20 mouse cellular contexts compared by ENCODE assay signal in genomic region chr11:118629718-118630117, GRCm38 (mm10).
DNase-seq lines count a peak whose midpoint lies in the region; ATAC-seq lines count a peak whose summit lies in the region.
"Had no signal": no experiment of that assay in that cellular context is flagged by ENCODE, and none has a peak within 500 bp of the region (broad histone marks: within the 10 kb centered on the region; RNA-seq: fewer than 3 reads in every experiment).

No protein-coding gene starts in this region.

- H3K4me2 ChIP-seq in forebrain, embryonic 14.5 days (ENCODE audit: low read length): no peak overlapping the region
- H3K4me2 ChIP-seq: forebrain, embryonic 13.5 days; heart, embryonic 13.5 days; hindbrain, embryonic 12.5 days had no signal

- H3K4me3 ChIP-seq in forebrain, embryonic 14.5 days (ENCODE audit: low read depth, low read length): no peak overlapping the region
- H3K4me3 ChIP-seq: embryonic facial prominence, embryonic 10.5 days; forebrain, embryonic 13.5 days; heart, embryonic 13.5 days; hindbrain, embryonic 12.5 days had no signal

- H3K4me1 ChIP-seq in forebrain, embryonic 14.5 days (ENCODE audit: control insufficient read depth, insufficient read depth, low read length): no peaks in the 10 kb centered on the region
- H3K4me1 ChIP-seq: heart, embryonic 13.5 days had no signal

- no peak overlapping the region for H3K27ac ChIP-seq in forebrain, embryonic 14.5 days (ENCODE audit: low read depth, low read length)
- H3K27ac ChIP-seq: embryonic facial prominence, embryonic 10.5 days; forebrain, embryonic 13.5 days; heart, embryonic 13.5 days; hindbrain, embryonic 12.5 days had no signal

- no peaks in the 10 kb centered on the region for H3K9me3 ChIP-seq in forebrain, embryonic 14.5 days (replicated peaks; ENCODE audit: control insufficient read depth, low read length)
- H3K9me3 ChIP-seq: embryonic facial prominence, embryonic 10.5 days; forebrain, embryonic 13.5 days; heart, embryonic 13.5 days; hindbrain, embryonic 12.5 days had no signal

- H3K27me3 ChIP-seq in forebrain, embryonic 14.5 days (replicated peaks; ENCODE audit: control insufficient read depth, insufficient read depth, low read length): no peaks in the 10 kb centered on the region
- H3K27me3 ChIP-seq: forebrain, embryonic 13.5 days; hindbrain, embryonic 12.5 days had no signal

- no peaks in the 10 kb centered on the region for H3K36me3 ChIP-seq in forebrain, embryonic 14.5 days (ENCODE audit: control insufficient read depth, insufficient read depth, low read length)
- H3K36me3 ChIP-seq: embryonic facial prominence, embryonic 10.5 days; heart, embryonic 13.5 days; hindbrain, embryonic 12.5 days had no signal

- no peak for ATAC-seq in forebrain, embryonic 14.5 days
- ATAC-seq: activated CD4-positive, CD25-positive, alpha-beta regulatory T cell, adult 4 months; forebrain, embryonic 13.5 days; hindbrain, embryonic 16.5 days; inflammation-experienced regulatory T-cells, adult 6 months; intestine, postnatal 0 days; Patski had no signal

- no peak overlapping the region for H3K9ac ChIP-seq in forebrain, embryonic 14.5 days (ENCODE audit: low read length)
- H3K9ac ChIP-seq: forebrain, embryonic 13.5 days; heart, embryonic 13.5 days; hindbrain, embryonic 12.5 days had no signal

- peak; percentile 70 for DNase-seq in cerebellum, adult 11-12 months
- DNase-seq in cerebellum, postnatal 4 days (ENCODE audit: low spot score in 2 of 2): no peak
- DNase-seq in cerebellum, adult 8-10 months: peak; percentile 60
- peak; percentile 66 to 74 for DNase-seq in cerebellum, postnatal 25 days
- DNase-seq in forebrain, embryonic 14.5 days (ENCODE audit: low spot score): no peak
- DNase-seq in gastrocnemius, adult 18-20 months (ENCODE audit: low spot score): no peak
- DNase-seq in adrenal gland, postnatal 25 days: no peak
- DNase-seq: adrenal gland, postnatal 14 days; gastrocnemius, postnatal 36 days; heart, adult 11 months; heart, postnatal 4 days had no signal

- WGBS in forebrain, embryonic 14.5 days: 100% methylated on average over 1 of the region's 1 CpGs

Comparison
In these comparisons a context has a peak if more than half of its experiments do, and no peak if none do; other contexts are left out.
1. DNase-seq: peak in cerebellum, adult 11-12 months (single experiment), cerebellum, adult 8-10 months (single experiment) and cerebellum, postnatal 25 days (2 of 2); none in cerebellum, postnatal 4 days (0 of 2), forebrain, embryonic 14.5 days (single experiment), gastrocnemius, adult 18-20 months (single experiment) and adrenal gland, postnatal 25 days (single experiment).